Mouse (Mus musculus) bone marrow macrophage, adult 2 months (primary cell): Measurements from ENCODE around the gene Mcm9. TPM values are rescaled to one million over a fixed set of nuclear protein-coding genes. Genes with fewer than 3 reads are reported as not detected.

Experiments used
- H3K27ac ChIP-seq: 2 replicates; pipeline ENCODE4 v1.5.1; 2012; ENCODE audit warnings: low read depth, low read length; ENCODE audit not compliant: insufficient read depth
- H3K4me1 ChIP-seq: 2 replicates; pipeline ENCODE4 v1.6.1; 2012; ENCODE audit warnings: low read length; ENCODE audit not compliant: control insufficient read depth, insufficient read depth
- H3K4me3 ChIP-seq: 2 replicates; pipeline ENCODE4 v1.5.1; 2012; ENCODE audit warnings: mild to moderate bottlenecking, low read length, moderate library complexity; ENCODE audit not compliant: insufficient read depth
- CTCF ChIP-seq: IDR thresholded peaks from 2 replicates; pipeline ENCODE4 v1.5.1; 2012; ENCODE audit warnings: low read depth, mild to moderate bottlenecking, low read length, moderate library complexity
- POLR2A ChIP-seq: IDR thresholded peaks from 2 replicates; pipeline ENCODE4 v1.6.1; 2012; ENCODE audit warnings: mild to moderate bottlenecking, low read depth, low read length, borderline replicate concordance
- polyA plus RNA-seq: library from polyadenylated mRNA; stranded (reverse); fragments of >200 nt; gene quantifications from 2 replicates; pipeline ENCODE4 v1.2.4, GENCODE M21; 2012; ENCODE audit not compliant: missing spikeins, insufficient read depth, insufficient read length

Mcm9 gene
- polyA plus RNA-seq, 1 experiment: 9.8 TPM

- no peak for TF ChIP-seq POLR2A
- H3K4me1 ChIP-seq: peaks cover 26% of the 10 kb centered on the region
- H3K4me3 ChIP-seq: no peak overlapping the region
- H3K27ac ChIP-seq: no peak overlapping the region
Observed at GRCm38 (mm10) chr10:53613955-53614354, 16.3 kb downstream of the Mcm9 start.

GRCm38 (mm10) chr10:53612172-53612571 lies 18.1 kb downstream of the Mcm9 start:
- no peak for TF ChIP-seq CTCF
- no peak for TF ChIP-seq POLR2A
- Histone ChIP-seq H3K4me3 (no peak overlapping the region), H3K27ac (no peak overlapping the region), H3K4me1 (peaks cover 24% of the 10 kb centered on the region)

GRCm38 (mm10) chr10:53608274-53608673 lies 22.0 kb downstream of the Mcm9 start:
- TF ChIP-seq CTCF (no peak), POLR2A (no peak)
- no peak overlapping the region for H3K4me3 ChIP-seq
- peaks cover 5% of the 10 kb centered on the region for H3K4me1 ChIP-seq
- H3K27ac ChIP-seq: no peak overlapping the region

GRCm38 (mm10) chr10:53605328-53605727 lies 24.9 kb downstream of the Mcm9 start:
- Histone ChIP-seq H3K4me1 (peaks cover 10% of the 10 kb centered on the region), H3K27ac (no peak overlapping the region), H3K4me3 (no peak overlapping the region)
- TF ChIP-seq CTCF: no peak
- TF ChIP-seq POLR2A: no peak

- Histone ChIP-seq H3K4me3 (no peak overlapping the region), H3K4me1 (peaks cover 15% of the 10 kb centered on the region), H3K27ac (no peak overlapping the region)
- TF ChIP-seq POLR2A: no peak
- no peak for TF ChIP-seq CTCF
Observed at GRCm38 (mm10) chr10:53598821-53599220, 31.4 kb downstream of the Mcm9 start.

- peak overlapping the region; percentile 64 for H3K4me3 ChIP-seq
- H3K27ac ChIP-seq: peak overlapping the region; percentile 68
- peaks cover 15% of the 10 kb centered on the region for H3K4me1 ChIP-seq
- TF ChIP-seq POLR2A (no peak), CTCF (no peak)
Observed at GRCm38 (mm10) chr10:53597121-53597881, 32.9 kb downstream of the Mcm9 start.

GRCm38 (mm10) chr10:53596677-53597120 lies 33.5 kb downstream of the Mcm9 start, which contains the start of gene Asf1a:
Asf1a (plus strand) TSS chr10:53596757.
- Histone ChIP-seq H3K4me1 (peaks cover 15% of the 10 kb centered on the region), H3K27ac (peak within 1 kb of the TSS; percentile 76), H3K4me3 (peak within 1 kb of the TSS; percentile 74)
- TF ChIP-seq CTCF (no peak), POLR2A (no peak)

- Histone ChIP-seq H3K27ac (peak overlapping the region; percentile 76), H3K4me1 (peaks cover 15% of the 10 kb centered on the region), H3K4me3 (peak overlapping the region; percentile 74)
- TF ChIP-seq POLR2A (no peak), CTCF (no peak)
Observed at GRCm38 (mm10) chr10:53595744-53596676, 34.2 kb downstream of the Mcm9 start.

- Histone ChIP-seq H3K4me1 (no peaks in the 10 kb centered on the region), H3K4me3 (no peak overlapping the region), H3K27ac (no peak overlapping the region)
- TF ChIP-seq POLR2A: no peak
- TF ChIP-seq CTCF: no peak
Observed at GRCm38 (mm10) chr10:53585777-53586176, 44.5 kb downstream of the Mcm9 start.
